Comparison of ENCODE assay signal across 10 mouse cellular contexts in the genomic region with DNA sequence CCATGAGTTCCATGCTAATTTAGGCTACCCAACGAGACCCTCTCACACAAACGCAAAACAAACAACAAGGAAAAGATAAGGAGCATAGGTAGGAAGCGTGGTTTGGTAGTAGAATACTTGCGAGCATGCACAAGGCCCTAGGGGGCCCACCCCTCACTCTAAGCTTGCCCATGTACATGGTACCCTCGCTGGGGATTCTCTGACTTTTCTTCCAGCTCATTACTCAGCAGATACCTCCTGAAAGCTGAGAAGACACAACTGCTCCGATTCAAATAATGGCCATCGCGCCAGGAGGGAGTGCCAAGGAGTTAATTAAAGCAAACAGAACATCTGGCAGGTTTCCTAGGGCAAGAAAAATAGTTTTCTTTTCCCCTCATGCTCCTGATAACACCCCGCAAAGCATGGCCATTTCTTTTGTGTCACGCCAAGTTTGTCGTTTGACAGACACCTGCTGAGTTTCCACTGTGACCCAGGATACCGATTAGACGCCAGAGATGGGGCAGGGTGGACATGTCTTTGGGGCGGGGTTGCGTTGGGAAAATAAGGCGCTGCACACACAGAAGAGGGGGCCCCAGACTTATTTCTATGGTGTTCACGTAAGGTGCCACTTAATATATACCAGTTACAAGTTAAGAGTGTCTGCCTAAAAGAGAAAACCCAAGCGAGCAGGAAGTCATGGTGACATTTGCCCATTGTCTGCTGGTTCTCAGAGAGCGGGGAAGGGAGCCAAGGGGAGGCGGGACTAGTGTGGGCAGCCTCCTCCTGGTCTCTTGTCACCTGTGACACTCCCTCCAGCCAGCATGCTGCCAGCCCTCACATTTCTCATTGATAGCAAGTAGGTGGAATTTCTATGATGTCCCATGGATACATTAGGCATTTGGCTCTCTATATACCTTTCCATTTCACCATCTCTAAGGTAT. TPM values are rescaled to one million over a fixed set of nuclear protein-coding genes. Genes with fewer than 3 reads are reported as not detected.
DNase-seq lines count a peak whose midpoint lies in the region; ATAC-seq lines count a peak whose summit lies in the region.
"Had no signal": no experiment of that assay in that cellular context is flagged by ENCODE, and none has a peak within 500 bp of the region (broad histone marks: within the 10 kb centered on the region; RNA-seq: fewer than 3 reads in every experiment).

No protein-coding gene starts in this region.

- H3K9me3 ChIP-seq in heart, embryonic 14.5 days (ENCODE audit: control insufficient read depth, low read length) = no peaks in the 10 kb centered on the region
- no peaks in the 10 kb centered on the region for H3K9me3 ChIP-seq in hindbrain, embryonic 10.5 days
- H3K9me3 ChIP-seq: embryonic facial prominence, embryonic 10.5 days; limb, embryonic 10.5 days had no signal

- no peak overlapping the region for H3K9ac ChIP-seq in heart, embryonic 14.5 days (ENCODE audit: low read length)

- H3K4me3 ChIP-seq in heart, embryonic 14.5 days (ENCODE audit: control insufficient read depth in 1 of 2, insufficient read depth in 1 of 2, low read depth in 1 of 2, low read length in 2 of 2) = no peak overlapping the region
- H3K4me3 ChIP-seq in hindbrain, embryonic 10.5 days = no peak overlapping the region
- H3K4me3 ChIP-seq: embryonic facial prominence, embryonic 10.5 days; limb, embryonic 10.5 days had no signal

- no peak for ATAC-seq in heart, embryonic 14.5 days (ENCODE audit: insufficient number of reproducible peaks, insufficient read depth, low FRiP score, low read depth)

- peak overlapping the region; percentile 36 for H3K4me2 ChIP-seq in heart, embryonic 14.5 days (ENCODE audit: low read length)

- peak overlapping the region in 1 of 2 experiments; percentile 37; a peak in 1 of 4 replicates for H3K27ac ChIP-seq in heart, embryonic 14.5 days (replicated peaks in 1 of 2; ENCODE audit: control insufficient read depth in 1 of 2, insufficient read depth in 1 of 2, low read depth in 2 of 2, low read length in 2 of 2)
- H3K27ac ChIP-seq in hindbrain, embryonic 10.5 days = no peak overlapping the region
- H3K27ac ChIP-seq: embryonic facial prominence, embryonic 10.5 days; limb, embryonic 10.5 days had no signal

- H3K36me3 ChIP-seq in heart, embryonic 14.5 days (ENCODE audit: control insufficient read depth, insufficient read depth, low read length) = no peaks in the 10 kb centered on the region
- H3K36me3 ChIP-seq in hindbrain, embryonic 10.5 days = no peaks in the 10 kb centered on the region
- H3K36me3 ChIP-seq: embryonic facial prominence, embryonic 10.5 days; limb, embryonic 10.5 days had no signal

- no peaks in the 10 kb centered on the region for H3K27me3 ChIP-seq in heart, embryonic 14.5 days (ENCODE audit: control insufficient read depth, insufficient read depth, low read length)
- H3K27me3 ChIP-seq in hindbrain, embryonic 10.5 days (ENCODE audit: insufficient read depth, poor library complexity, severe bottlenecking) = no peaks in the 10 kb centered on the region

- peaks cover 32 to 35% of the 10 kb centered on the region in 2 experiments for H3K4me1 ChIP-seq in heart, embryonic 14.5 days (ENCODE audit: control insufficient read depth in 2 of 2, insufficient read depth in 2 of 2, low read length in 2 of 2)
- peaks cover 14% of the 10 kb centered on the region; the same call in 1 of the 2 replicates for H3K4me1 ChIP-seq in hindbrain, embryonic 10.5 days (replicated peaks)

- DNase-seq in adrenal gland, postnatal 14 days = peak; percentile 52
- no peak for DNase-seq in adrenal gland, adult 8-10 months
- peak; percentile 64 for DNase-seq in brain, adult 2 months (ENCODE audit: low read depth, low spot score)
- peak; percentile 55 to 76 for DNase-seq in kidney, postnatal 36 days
- no peak for DNase-seq in gastrocnemius, adult 8-10 months (ENCODE audit: low spot score in 2 of 2)
- DNase-seq in gastrocnemius, postnatal 10 days = no peak
- DNase-seq in hindbrain, embryonic 10.5 days (ENCODE audit: low spot score) = no peak

- WGBS in heart, embryonic 14.5 days = 31% methylated on average over 20 of the region's 20 CpGs
- 65% methylated on average over 20 of the region's 20 CpGs for WGBS in hindbrain, embryonic 10.5 days

RNA-seq across cellular contexts. Expression of gene Prkce, which starts 36.2 kb away (rescaled TPM):
- total RNA-seq in adrenal gland, postnatal 14 days (2021) = 26.0 and 26.1 TPM in 2 replicates
- 10 to 100 TPM; 17.6 to 26.9 (median 22.3) TPM for total RNA-seq in adrenal gland, adult 8-10 months (2022)
- polyA plus RNA-seq in heart, embryonic 14.5 days (2014; fragmentation: Nextera tagmentation; extraction: Ambion mirVana) = 12.0 and 12.2 TPM in 2 replicates
- 10 to 100 TPM; 11.4 to 14.5 (median 13.2) TPM for total RNA-seq in gastrocnemius, adult 8-10 months (2022)
- total RNA-seq in gastrocnemius, postnatal 10 days (2021) = 10 to 100 TPM; 11.3 to 14.0 TPM
- polyA plus RNA-seq in hindbrain, embryonic 10.5 days (2016; fragmentation: Nextera tagmentation; extraction: Ambion mirVana) = 4.4 and 4.9 TPM in 2 replicates

RNA-seq across cellular contexts. Expression of gene Srbd1, which starts 58.8 kb away (rescaled TPM):
- 16.4 and 17.2 TPM in 2 replicates for total RNA-seq in adrenal gland, postnatal 14 days (2021)
- total RNA-seq in adrenal gland, adult 8-10 months (2022) = 10 to 100 TPM; 21.8 to 28.0 (median 25.7) TPM
- polyA plus RNA-seq in heart, embryonic 14.5 days (2014; fragmentation: Nextera tagmentation; extraction: Ambion mirVana) = 5.1 and 6.7 TPM in 2 replicates
- total RNA-seq in gastrocnemius, adult 8-10 months (2022) = 1 to 10 TPM; 4.7 to 5.6 (median 5.2) TPM
- 10 to 100 TPM in 1 of 2 experiments, 1 to 10 TPM in 1; 9.4 to 11.0 TPM for total RNA-seq in gastrocnemius, postnatal 10 days (2021)
- polyA plus RNA-seq in hindbrain, embryonic 10.5 days (2016; fragmentation: Nextera tagmentation; extraction: Ambion mirVana) = 18.8 and 19.9 TPM in 2 replicates

Comparison
In these comparisons a context has a peak if more than half of its experiments do, and no peak if none do; other contexts are left out.
1. DNase-seq: peak in adrenal gland, postnatal 14 days (single experiment), brain, adult 2 months (single experiment) and kidney, postnatal 36 days (2 of 2); none in adrenal gland, adult 8-10 months (single experiment), gastrocnemius, adult 8-10 months (0 of 2), gastrocnemius, postnatal 10 days (single experiment) and hindbrain, embryonic 10.5 days (single experiment).